In genomic region chr5:109548712-109549111, GRCm38 (mm10) we compare ENCODE assay signal across 9 mouse cellular contexts. TPM values are rescaled to one million over a fixed set of nuclear protein-coding genes. Genes with fewer than 3 reads are reported as not detected.
DNase-seq lines count a peak whose midpoint lies in the region; ATAC-seq and TF ChIP-seq lines count a peak whose summit lies in the region.
"Had no signal": no experiment of that assay in that cellular context is flagged by ENCODE, and none has a peak within 500 bp of the region (broad histone marks: within the 10 kb centered on the region; RNA-seq: fewer than 3 reads in every experiment).

No protein-coding gene starts in this region.

- intact Hi-C loops in left cerebral cortex, adult 2 months (cut with DNase I) = no loop called here

- TF ChIP-seq EP300 in ES-Bruce4 (IDR thresholded peaks at IDR 0.05; ENCODE audit: insufficient read depth, low read depth, low read length) = 0 out of 2 replicates have a peak, but pooled peaks have one; percentile 34

- peak; percentile 53 for DNase-seq in intestine, embryonic 14.5 days (ENCODE audit: low spot score)
- peak; percentile 49 for DNase-seq in A20 (ENCODE audit: low read depth, low spot score)
- peak in 1 of 2 experiments; percentile 15 for DNase-seq in left cerebral cortex, adult 2 months (ENCODE audit: extremely low spot score in 1 of 2, low spot score in 2 of 2)
- DNase-seq in testis, postnatal 10 days (ENCODE audit: low spot score) = peak; percentile 61
- DNase-seq in urinary bladder, postnatal 25 days (ENCODE audit: low spot score) = no peak

- 67% methylated on average over 9 of the region's 9 CpGs for WGBS in intestine, embryonic 14.5 days
- WGBS in intestine, embryonic 16.5 days = 69% methylated on average over 9 of the region's 9 CpGs
- WGBS in hindbrain, embryonic 13.5 days = 73% methylated on average over 9 of the region's 9 CpGs

- no peak for TF ChIP-seq POLR2A in ES-Bruce4 (IDR thresholded peaks at IDR 0.05; ENCODE audit: insufficient read depth, low read length)

- no peak overlapping the region for H3K27ac ChIP-seq in intestine, embryonic 14.5 days (ENCODE audit: low read depth)
- no peak overlapping the region for H3K27ac ChIP-seq in intestine, embryonic 16.5 days (ENCODE audit: low read length)
- H3K27ac ChIP-seq in ES-Bruce4 (ENCODE audit: insufficient read depth, low read length) = no peak overlapping the region
- no peak overlapping the region for H3K27ac ChIP-seq in left cerebral cortex, adult 2 months
- no peak overlapping the region for H3K27ac ChIP-seq in hindbrain, embryonic 13.5 days

- H3K4me2 ChIP-seq in intestine, embryonic 14.5 days (ENCODE audit: low read length) = no peak overlapping the region
- no peak overlapping the region for H3K4me2 ChIP-seq in intestine, embryonic 16.5 days (ENCODE audit: low read depth, low read length)
- no peak overlapping the region for H3K4me2 ChIP-seq in hindbrain, embryonic 13.5 days

- no peak for ATAC-seq in intestine, embryonic 14.5 days (replicated peaks; ENCODE audit: low FRiP score, low TSS enrichment, low read depth)
- ATAC-seq in intestine, embryonic 16.5 days = no peak
- no peak for ATAC-seq in hindbrain, embryonic 13.5 days (ENCODE audit: low FRiP score)

- H3K4me3 ChIP-seq in intestine, embryonic 14.5 days (ENCODE audit: low read depth, low read length) = no peak overlapping the region
- no peak overlapping the region for H3K4me3 ChIP-seq in intestine, embryonic 16.5 days (ENCODE audit: low read length)
- no peak overlapping the region for H3K4me3 ChIP-seq in ES-Bruce4 (ENCODE audit: low read depth, low read length)
- no peak overlapping the region for H3K4me3 ChIP-seq in left cerebral cortex, adult 2 months
- no peak overlapping the region for H3K4me3 ChIP-seq in hindbrain, embryonic 13.5 days
- H3K4me3 ChIP-seq: myocyte had no signal

- TF ChIP-seq CTCF in ES-Bruce4 (IDR thresholded peaks at IDR 0.05; ENCODE audit: low read depth, low read length) = peak; percentile 78
- peak; percentile 60 for TF ChIP-seq CTCF in left cerebral cortex, adult 2 months (IDR thresholded peaks at IDR 0.05)

- H3K9me3 ChIP-seq in intestine, embryonic 14.5 days (ENCODE audit: control insufficient read depth, low read length) = peaks cover 22% of the 10 kb centered on the region
- H3K9me3 ChIP-seq in intestine, embryonic 16.5 days (ENCODE audit: control insufficient read depth, low read length) = peaks cover 17% of the 10 kb centered on the region
- no peaks in the 10 kb centered on the region for H3K9me3 ChIP-seq in ES-Bruce4 (replicated peaks; ENCODE audit: control insufficient read depth, insufficient read depth, low read length, poor library complexity, severe bottlenecking)
- peaks cover 46% of the 10 kb centered on the region for H3K9me3 ChIP-seq in hindbrain, embryonic 13.5 days

- H3K36me3 ChIP-seq in intestine, embryonic 14.5 days (ENCODE audit: control insufficient read depth, insufficient read depth, low read length) = no peaks in the 10 kb centered on the region
- no peaks in the 10 kb centered on the region for H3K36me3 ChIP-seq in intestine, embryonic 16.5 days (ENCODE audit: control insufficient read depth, insufficient read depth, low read length)
- H3K36me3 ChIP-seq in ES-Bruce4 (ENCODE audit: control insufficient read depth, insufficient read depth, low read length, poor library complexity, severe bottlenecking) = no peaks in the 10 kb centered on the region
- peaks cover 19% of the 10 kb centered on the region for H3K36me3 ChIP-seq in hindbrain, embryonic 13.5 days

- H3K27me3 ChIP-seq in intestine, embryonic 14.5 days (replicated peaks; ENCODE audit: control insufficient read depth, insufficient read depth, low read length) = no peaks in the 10 kb centered on the region
- no peaks in the 10 kb centered on the region for H3K27me3 ChIP-seq in intestine, embryonic 16.5 days (replicated peaks; ENCODE audit: control insufficient read depth, insufficient read depth, low read length)
- no peaks in the 10 kb centered on the region for H3K27me3 ChIP-seq in ES-Bruce4 (ENCODE audit: control insufficient read depth, insufficient read depth, low read length, poor library complexity, severe bottlenecking)
- H3K27me3 ChIP-seq in hindbrain, embryonic 13.5 days = no peaks in the 10 kb centered on the region

- no peaks in the 10 kb centered on the region for H3K4me1 ChIP-seq in intestine, embryonic 14.5 days (replicated peaks; ENCODE audit: control insufficient read depth, insufficient read depth, low read length)
- H3K4me1 ChIP-seq in intestine, embryonic 16.5 days (ENCODE audit: control insufficient read depth, insufficient read depth, low read length) = no peaks in the 10 kb centered on the region
- H3K4me1 ChIP-seq in ES-Bruce4 (ENCODE audit: control insufficient read depth, insufficient read depth, low read length) = no peaks in the 10 kb centered on the region
- H3K4me1 ChIP-seq in hindbrain, embryonic 13.5 days (replicated peaks) = no peaks in the 10 kb centered on the region

- no peak overlapping the region for H3K9ac ChIP-seq in intestine, embryonic 14.5 days (ENCODE audit: low read length)
- no peak overlapping the region for H3K9ac ChIP-seq in intestine, embryonic 16.5 days (ENCODE audit: low read depth, low read length)
- no peak overlapping the region for H3K9ac ChIP-seq in ES-Bruce4 (ENCODE audit: low read depth, poor library complexity, severe bottlenecking)
- H3K9ac ChIP-seq in hindbrain, embryonic 13.5 days = no peak overlapping the region

RNA-seq across cellular contexts. Expression of gene Crlf2, which starts 10.1 kb away (rescaled TPM):
- 10.8 and 11.0 TPM in 2 replicates for polyA plus RNA-seq in intestine, embryonic 14.5 days (2014; fragmentation: Nextera tagmentation; extraction: Ambion mirVana)
- polyA plus RNA-seq in intestine, embryonic 16.5 days (2015; fragmentation: Nextera tagmentation; extraction: Ambion mirVana) = 10.4 and 13.5 TPM in 2 replicates
- polyA plus RNA-seq in ES-Bruce4 (2011; ENCODE audit: insufficient read depth, insufficient read length, low read depth, missing spikeins) = 9.4 and 15.6 TPM in 2 replicates
- total RNA-seq in left cerebral cortex, adult 2 months (2021) = 10 to 100 TPM; 31.5 to 37.7 TPM
- polyA plus RNA-seq in hindbrain, embryonic 13.5 days (2015; fragmentation: Nextera tagmentation; extraction: Ambion mirVana) = 14.4 and 16.7 TPM in 2 replicates
